Mouse (Mus musculus) stomach, adult 2 months (tissue): Measurements from ENCODE around the gene 2610028H24Rik. TPM values are rescaled to one million over a fixed set of nuclear protein-coding genes. Genes with fewer than 3 reads are reported as not detected.

ENCODE experiments used
- polyA plus RNA-seq: library from polyadenylated mRNA; depleted of rRNA; stranded (reverse); fragments of >200 nt; gene quantifications from 2 replicates; pipeline ENCODE4 v1.2.3, GENCODE M21; 2012; rRNA removed

The 2610028H24Rik gene
- polyA plus RNA-seq, result 0.10 and 0.12 TPM in 2 replicates

DNA sequence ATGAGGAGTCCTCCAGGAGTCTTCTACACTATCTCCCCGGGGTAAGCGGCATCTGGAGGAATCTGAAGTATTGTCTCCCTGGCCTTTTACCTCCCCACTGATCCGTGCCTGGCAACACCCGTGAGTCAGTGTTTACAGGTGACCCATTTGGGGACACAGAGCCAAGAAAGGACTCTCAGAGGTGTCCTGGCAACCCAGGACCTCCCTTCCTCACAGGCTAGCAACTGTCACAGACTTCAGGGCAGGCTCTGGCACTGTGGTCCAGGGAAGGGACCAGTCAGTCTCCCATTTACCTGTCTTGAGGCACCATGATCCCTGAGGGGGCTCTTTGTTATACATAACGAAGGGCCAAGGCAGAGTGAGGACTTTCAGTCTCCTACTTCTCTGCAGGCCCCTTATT is at the start of gene 2610028H24Rik:
Gene 2610028H24Rik, plus strand, starts transcription at position 231 of the 400 bp plus-strand sequence.

DNA sequence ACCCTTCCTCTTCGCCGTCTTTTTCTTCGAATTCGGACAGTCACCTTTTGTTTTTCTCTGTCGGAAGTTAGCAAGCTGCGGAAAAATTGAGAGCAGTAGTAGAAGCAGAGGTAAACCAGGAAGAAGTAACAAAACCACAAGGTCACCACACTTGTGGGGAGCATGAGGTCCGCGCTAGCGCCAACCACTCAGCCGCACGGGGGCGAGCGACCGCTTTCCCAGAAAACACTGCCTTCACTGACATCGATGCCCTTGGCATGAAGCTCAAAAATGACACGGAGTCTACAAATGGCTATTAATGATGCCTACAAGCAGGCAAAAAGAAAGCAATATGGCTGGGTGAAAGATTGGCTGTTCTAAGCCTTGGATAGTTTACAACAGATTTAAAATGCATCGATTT is 8.6 kb upstream of the 2610028H24Rik start, which contains the start of gene AC141477.1:
Gene AC141477.1, minus strand, starts transcription at position 164 of the 400 bp plus-strand sequence.

DNA sequence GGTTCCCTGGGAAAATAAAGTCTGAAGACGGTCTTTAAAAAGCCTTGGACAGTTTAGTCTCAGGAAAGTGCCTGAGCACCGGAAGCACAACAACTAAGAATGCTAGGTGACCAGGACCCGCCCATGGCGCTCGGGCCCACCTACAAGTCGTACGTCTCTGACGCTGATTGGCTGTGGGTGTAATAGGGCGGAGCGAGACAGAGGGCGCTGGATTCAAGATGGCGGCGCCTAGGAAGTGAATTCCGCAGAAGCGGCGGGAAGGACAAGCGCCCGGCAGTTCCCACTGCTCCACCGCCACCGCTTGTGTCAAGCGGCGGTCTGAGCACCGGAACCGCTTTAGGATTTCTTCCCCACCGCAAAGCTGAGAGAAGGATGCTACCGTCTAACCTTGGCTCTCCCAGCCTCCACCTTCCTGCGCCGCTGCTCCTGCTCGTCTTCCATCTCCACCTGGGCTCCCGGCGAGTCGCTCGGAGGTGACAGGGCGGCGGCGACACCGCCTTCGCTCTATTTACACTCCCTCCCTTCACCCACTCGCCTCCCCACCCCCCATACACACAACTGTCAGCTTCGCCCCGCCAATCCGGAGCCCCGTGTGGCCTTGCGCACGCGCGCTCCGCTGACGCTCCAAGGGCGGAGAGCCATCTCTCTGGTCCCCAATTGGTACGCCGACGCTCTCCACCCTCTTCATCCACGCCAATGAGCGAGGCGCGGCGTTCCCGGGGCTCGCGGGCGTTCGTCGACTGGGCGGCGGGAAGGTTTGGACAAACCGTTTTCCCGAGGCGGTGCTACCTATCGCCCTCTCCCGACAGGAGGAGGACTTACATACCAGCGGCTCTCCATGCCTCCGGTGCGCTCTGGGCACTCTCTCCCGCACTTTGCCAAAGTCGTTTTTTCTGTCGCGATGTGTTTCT is 6.4 kb upstream of the 2610028H24Rik start, which contains the start of gene Pcnt:
Gene Pcnt, minus strand, starts transcription at position 609 of the 911 bp plus-strand sequence.

DNA sequence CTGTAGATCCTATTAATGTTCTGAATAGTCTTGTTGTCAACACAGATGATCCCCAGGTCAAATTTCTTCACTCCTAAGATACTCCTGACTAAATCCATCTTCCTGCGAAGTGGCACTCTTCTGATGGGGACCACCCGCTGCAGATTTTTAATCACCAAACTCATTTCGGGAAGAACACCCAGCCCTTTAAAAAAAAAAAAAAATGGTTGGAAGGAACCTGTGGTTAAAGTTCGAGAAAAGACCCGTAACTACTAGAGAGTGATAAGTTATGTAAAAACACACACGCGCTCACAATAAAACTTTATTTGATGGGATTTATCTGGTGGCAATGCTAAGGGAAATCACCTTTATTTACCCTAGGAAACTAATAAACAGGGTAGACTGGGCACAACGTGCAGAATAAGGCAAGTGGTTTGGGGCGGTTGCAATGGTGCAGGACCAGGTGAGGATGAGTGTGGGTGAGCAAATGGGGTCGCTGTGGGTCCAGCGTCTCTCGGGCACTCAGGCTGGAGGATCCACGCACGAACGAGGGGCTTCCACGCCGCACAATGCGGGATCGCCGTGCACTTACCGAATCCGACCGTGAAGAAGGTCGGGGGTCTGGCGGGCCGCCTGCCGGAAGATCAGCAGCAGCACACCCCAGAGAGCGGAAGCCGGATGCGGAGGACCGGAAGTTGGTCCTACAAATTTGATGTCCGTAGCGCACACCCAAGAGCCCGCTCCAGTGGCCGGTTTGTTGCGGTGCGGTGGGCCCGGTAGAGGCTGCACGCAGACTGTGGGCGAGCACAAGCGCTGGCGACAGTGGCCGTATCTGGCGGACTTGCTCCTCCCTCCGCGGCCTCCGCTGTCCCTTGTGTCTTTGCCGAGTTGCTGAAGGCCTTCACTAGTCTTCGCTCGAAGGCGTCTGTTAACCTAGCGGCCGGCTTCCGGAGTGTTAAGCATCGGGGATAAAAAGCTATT is 19.6 kb downstream of the 2610028H24Rik start, which contains the start of the genes Mcm3ap and Ybey:
Gene Mcm3ap, plus strand, starts transcription at position 725 of the 960 bp plus-strand sequence.
Gene Ybey, minus strand, starts transcription at position 912 of the 960 bp plus-strand sequence.

Other genes with a start within 250 kb of the 2610028H24Rik start
- gene Prmt2, start 211.2 kb upstream of the 2610028H24Rik start, polyA plus RNA-seq, result 11.8 and 15.6 TPM in 2 replicates
- 0.73 and 1.8 TPM in 2 replicates for gene S100b, start 195.2 kb upstream of the 2610028H24Rik start, polyA plus RNA-seq
- 6.3 and 13.0 TPM in 2 replicates for gene Dip2a, start 103.8 kb upstream of the 2610028H24Rik start, polyA plus RNA-seq
- gene AC141477.1, start 8.6 kb upstream of the 2610028H24Rik start, polyA plus RNA-seq, result not detected in 2 replicates
- 3.5 TPM in 2 replicates for gene Pcnt, start 6.3 kb upstream of the 2610028H24Rik start, polyA plus RNA-seq
- 4.0 and 5.2 TPM in 2 replicates for gene Mcm3ap, start 19.8 kb downstream of the 2610028H24Rik start, polyA plus RNA-seq
- gene Ybey, start 20.0 kb downstream of the 2610028H24Rik start, polyA plus RNA-seq, result 1.8 and 2.4 TPM in 2 replicates
- 25.2 and 26.0 TPM in 2 replicates for gene Lss, start 82.5 kb downstream of the 2610028H24Rik start, polyA plus RNA-seq
- 0.06 TPM in 1 of 2 replicates, not detected in the other for gene Spatc1l, start 113.2 kb downstream of the 2610028H24Rik start, polyA plus RNA-seq
- 0.54 TPM in 1 of 2 replicates, not detected in the other for gene Ftcd, start 126.6 kb downstream of the 2610028H24Rik start, polyA plus RNA-seq
- 105 and 117 TPM in 2 replicates for gene Col6a2, start 174.5 kb downstream of the 2610028H24Rik start, polyA plus RNA-seq